Mouse (Mus musculus): ENCODE results near the gene Terb2. TPM values are rescaled to one million over a fixed set of nuclear protein-coding genes. Genes with fewer than 3 reads are reported as not detected.

Gene Terb2
- not detected in 2 replicates for polyA plus RNA-seq (2012; ENCODE audit: low replicate concordance)

GRCm38 (mm10) chr2:122186106-122186505 is at the start of gene Terb2, which contains the start of gene Patl2:
Terb2 (plus strand) TSS chr2:122186272.
Patl2 (minus strand) TSS chr2:122186189.

GRCm38 (mm10) chr2:122147508-122148241 is 38.4 kb upstream of the Terb2 start, which contains the start of gene B2m:
B2m (plus strand) TSS chr2:122147686.

GRCm38 (mm10) chr2:122160680-122161079 is 25.4 kb upstream of the Terb2 start, which contains the start of gene Trim69:
Trim69 (plus strand) TSS chr2:122160700.

GRCm38 (mm10) chr2:122234611-122235288 is 48.7 kb downstream of the Terb2 start, which contains the start of gene Sord:
Sord (plus strand) TSS chr2:122234749.

Other genes with a start within 250 kb of the Terb2 start
- gene Ctdspl2, start 230.3 kb upstream of the Terb2 start, polyA plus RNA-seq (2012; ENCODE audit: low replicate concordance): 1.1 and 3.8 TPM in 2 replicates
- not detected in 2 replicates for gene Mageb3, start 230.2 kb upstream of the Terb2 start, polyA plus RNA-seq (2012; ENCODE audit: low replicate concordance)
- 20.5 and 44.1 TPM in 2 replicates for gene Eif3j1, start 157.7 kb upstream of the Terb2 start, polyA plus RNA-seq (2012; ENCODE audit: low replicate concordance)
- gene Spg11, start 67.9 kb upstream of the Terb2 start, polyA plus RNA-seq (2012; ENCODE audit: low replicate concordance): 3.0 and 3.7 TPM in 2 replicates
- gene B2m, start 38.6 kb upstream of the Terb2 start, polyA plus RNA-seq (2012; ENCODE audit: low replicate concordance): 237 and 274 TPM in 2 replicates
- gene Trim69, start 25.6 kb upstream of the Terb2 start, polyA plus RNA-seq (2012; ENCODE audit: low replicate concordance): not detected in 2 replicates
- gene Patl2, start 83 bp upstream of the Terb2 start, polyA plus RNA-seq (2012; ENCODE audit: low replicate concordance): not detected in 2 replicates
- 6.1 and 6.2 TPM in 2 replicates for gene Sord, start 48.5 kb downstream of the Terb2 start, polyA plus RNA-seq (2012; ENCODE audit: low replicate concordance)
- gene Duox2, start 112.2 kb downstream of the Terb2 start, polyA plus RNA-seq (2012; ENCODE audit: low replicate concordance): not detected in 2 replicates
- gene Duoxa2, start 112.6 kb downstream of the Terb2 start, polyA plus RNA-seq (2012; ENCODE audit: low replicate concordance): not detected in 2 replicates
- not detected in 2 replicates for gene Duoxa1, start 127.5 kb downstream of the Terb2 start, polyA plus RNA-seq (2012; ENCODE audit: low replicate concordance)
- not detected in 2 replicates for gene Duox1, start 129.4 kb downstream of the Terb2 start, polyA plus RNA-seq (2012; ENCODE audit: low replicate concordance)
- gene Shf, start 182.9 kb downstream of the Terb2 start, polyA plus RNA-seq (2012; ENCODE audit: low replicate concordance): 8.2 and 25.6 TPM in 2 replicates
- gene Slc28a2, start 240.2 kb downstream of the Terb2 start, polyA plus RNA-seq (2012; ENCODE audit: low replicate concordance): 1.9 and 2.8 TPM in 2 replicates

Measured in hematopoietic multipotent progenitor cell, adult 10-12 weeks (in vitro differentiated cells).